Mouse (Mus musculus) myocyte (in vitro differentiated cells): ENCODE data around the gene Gm20388.

Source experiments
- MAX ChIP-seq: IDR thresholded peaks from one replicate; pipeline ENCODE4 v1.6.1; 2011; ENCODE audit warnings: low read depth, mild to moderate bottlenecking, control low read depth
- MYOD1 ChIP-seq, 3 experiments: IDR thresholded peaks; one replicate each; pipeline ENCODE4 v1.6.1; 2011; ENCODE audit warnings: control low read depth in 2 of 3, low read depth in 2 of 3, mild to moderate bottlenecking in 2 of 3, moderate library complexity in 1 of 3; ENCODE audit not compliant: insufficient read length in 2 of 3, control insufficient read depth in 1 of 3
- MYOG ChIP-seq, 3 experiments: IDR thresholded peaks; one replicate each; pipeline ENCODE4 v1.6.1; 2011; ENCODE audit warnings: control low read depth in 2 of 3, low read depth in 2 of 3, mild to moderate bottlenecking in 2 of 3; ENCODE audit not compliant: insufficient read length in 2 of 3, control insufficient read depth in 1 of 3, insufficient read depth in 1 of 3
- POLR2A ChIP-seq: IDR thresholded peaks from one replicate; pipeline ENCODE4 v1.6.1; 2011; ENCODE audit warnings: low read depth, mild to moderate bottlenecking, control low read depth, moderate library complexity; ENCODE audit not compliant: insufficient read length
- POLR2AphosphoS2 ChIP-seq: IDR thresholded peaks from one replicate; pipeline ENCODE4 v1.6.1; 2011; ENCODE audit warnings: low read depth, control low read depth; ENCODE audit not compliant: insufficient read length
- SRF ChIP-seq: IDR thresholded peaks from one replicate; pipeline ENCODE4 v1.6.1; 2011; ENCODE audit warnings: low read depth; ENCODE audit not compliant: control insufficient read depth, insufficient read length
- TCF3 ChIP-seq: IDR thresholded peaks from one replicate; pipeline ENCODE4 v1.6.1; 2011; ENCODE audit warnings: low read depth, control low read depth; ENCODE audit not compliant: insufficient read length
- USF1 ChIP-seq: IDR thresholded peaks from one replicate; pipeline ENCODE4 v1.6.1; 2011; ENCODE audit warnings: low read depth, mild to moderate bottlenecking, control low read depth, moderate library complexity

- no peak for TF ChIP-seq POLR2AphosphoS2
- TF ChIP-seq POLR2A, result no peak
- no peak for TF ChIP-seq SRF
- TF ChIP-seq TCF3, result no peak
- no peak for TF ChIP-seq MAX
- no peak for TF ChIP-seq USF1
- no peak for TF ChIP-seq MYOD1 (IDR thresholded peaks at IDR 0.05; ENCODE audit: control insufficient read depth in 1 of 3, insufficient read length in 2 of 3, low read depth in 2 of 3)
- no peak for TF ChIP-seq MYOG (IDR thresholded peaks at IDR 0.05; ENCODE audit: control insufficient read depth in 1 of 3, insufficient read depth in 1 of 3, insufficient read length in 2 of 3, low read depth in 2 of 3)
Measured at GRCm38 (mm10) chr8:123746488-123746887, 3835.8 kb downstream of the Gm20388 start.
